Mouse (Mus musculus) hindbrain, embryonic 10.5 days (tissue): ENCODE data around the gene Ap1s1. TPM values are rescaled to one million over a fixed set of nuclear protein-coding genes. Genes with fewer than 3 reads are reported as not detected.

Experiments
- DNase-seq: peaks from one replicate; pipeline ENCODE4 v3.0.0-alpha.2; 2017; ENCODE audit warnings: low spot score
- H3K27ac ChIP-seq: fragments of 300-500 bp; sonication (generic); 2 replicates; pipeline ENCODE4 v1.5.1; 2016; ENCODE audit warnings: mild to moderate bottlenecking, moderate library complexity
- H3K27me3 ChIP-seq: fragments of 300-500 bp; sonication (generic); 2 replicates; pipeline ENCODE4 v1.6.1; 2016; ENCODE audit warnings: mild to moderate bottlenecking; ENCODE audit not compliant: poor library complexity, insufficient read depth, severe bottlenecking
- H3K36me3 ChIP-seq: fragments of 300-500 bp; sonication (generic); 2 replicates; pipeline ENCODE4 v1.6.1; 2016; ENCODE audit warnings: mild to moderate bottlenecking, moderate library complexity
- H3K4me1 ChIP-seq: fragments of 300-500 bp; sonication (generic); replicated peaks from 2 replicates; pipeline ENCODE4 v1.6.1; 2016; ENCODE audit warnings: mild to moderate bottlenecking
- H3K4me3 ChIP-seq: fragments of 300-500 bp; sonication (generic); 2 replicates; pipeline ENCODE4 v1.5.1; 2016; ENCODE audit warnings: mild to moderate bottlenecking, moderate library complexity
- H3K9me3 ChIP-seq: fragments of 300-500 bp; sonication (generic); 2 replicates; pipeline ENCODE4 v1.6.1; 2016; ENCODE audit warnings: mild to moderate bottlenecking, moderate library complexity
- WGBS: fragments of 180-500 bp; shearing (Covaris S2); methylation state at CpG from one replicate; pipeline ENCODE4 v1.1.7; 2016; 5-methylcytosine and 5-hydroxymethylcytosine counted together
- polyA plus RNA-seq: library from polyadenylated mRNA; unstranded; fragments of >200 nt; fragmentation: Nextera tagmentation; extraction: Ambion mirVana; gene quantifications from 2 replicates; pipeline ENCODE4 v1.2.1, GENCODE M21; 2016

The Ap1s1 gene
- polyA plus RNA-seq, 1 experiment from 2014 or later, result 232 TPM

- Histone ChIP-seq H3K27ac (peak overlapping the region; percentile 50; the same call in 1 of the 2 replicates), H3K36me3 (no peaks in the 10 kb centered on the region), H3K4me3 (no peak overlapping the region), H3K9me3 (no peaks in the 10 kb centered on the region), H3K4me1 (peaks cover 45% of the 10 kb centered on the region), H3K27me3 (no peaks in the 10 kb centered on the region)
- 31% methylated on average over 12 of the region's 12 CpGs for WGBS
- peak; percentile 25 for DNase-seq
Observed at GRCm38 (mm10) chr5:137076191-137076930, 30.4 kb upstream of the Ap1s1 start.

GRCm38 (mm10) chr5:137075726-137076125 is 29.8 kb upstream of the Ap1s1 start:
- H3K4me3 ChIP-seq, result no peak overlapping the region
- no peaks in the 10 kb centered on the region for H3K9me3 ChIP-seq
- 0 out of 2 replicates have a peak overlapping the region, but pooled peaks have one; percentile 50 for H3K27ac ChIP-seq
- H3K4me1 ChIP-seq, result peaks cover 43% of the 10 kb centered on the region
- no peaks in the 10 kb centered on the region for H3K27me3 ChIP-seq
- H3K36me3 ChIP-seq, result no peaks in the 10 kb centered on the region
- WGBS, result 63% methylated on average over 6 of the region's 6 CpGs
- no peak for DNase-seq

GRCm38 (mm10) chr5:137074191-137074651 is 28.3 kb upstream of the Ap1s1 start:
- Histone ChIP-seq H3K27ac (0 out of 2 replicates have a peak overlapping the region, but pooled peaks have one; percentile 24), H3K9me3 (no peaks in the 10 kb centered on the region), H3K4me3 (no peak overlapping the region), H3K27me3 (no peaks in the 10 kb centered on the region), H3K4me1 (peaks cover 34% of the 10 kb centered on the region), H3K36me3 (no peaks in the 10 kb centered on the region)
- DNase-seq, result no peak
- 25% methylated on average over 6 of the region's 6 CpGs for WGBS

GRCm38 (mm10) chr5:137073141-137073540 is 27.2 kb upstream of the Ap1s1 start:
- Histone ChIP-seq H3K4me1 (peaks cover 34% of the 10 kb centered on the region), H3K27me3 (no peaks in the 10 kb centered on the region), H3K9me3 (no peaks in the 10 kb centered on the region), H3K36me3 (no peaks in the 10 kb centered on the region), H3K4me3 (no peak overlapping the region), H3K27ac (no peak overlapping the region)
- DNase-seq, result no peak
- WGBS, result 90% methylated on average over 8 of the region's 8 CpGs

GRCm38 (mm10) chr5:137072079-137072960 is 26.4 kb upstream of the Ap1s1 start, which contains the start of gene Serpine1:
TSS of gene Serpine1 (minus strand) at chr5:137072268.
- H3K9me3 ChIP-seq, result no peaks in the 10 kb centered on the region
- 20% methylated on average over 23 of the region's 23 CpGs for WGBS
- no peaks in the 10 kb centered on the region for H3K36me3 ChIP-seq
- H3K27ac ChIP-seq, result peak within 1 kb of the TSS; percentile 57
- peak; percentile 68 for DNase-seq
- H3K27me3 ChIP-seq, result no peaks in the 10 kb centered on the region
- H3K4me3 ChIP-seq, result peak within 1 kb of the TSS; percentile 45
- H3K4me1 ChIP-seq, result peaks cover 34% of the 10 kb centered on the region

GRCm38 (mm10) chr5:137070881-137071605 is 25.1 kb upstream of the Ap1s1 start:
- Histone ChIP-seq H3K27ac (no peak overlapping the region), H3K27me3 (no peaks in the 10 kb centered on the region), H3K4me3 (no peak overlapping the region), H3K4me1 (peaks cover 26% of the 10 kb centered on the region), H3K36me3 (no peaks in the 10 kb centered on the region), H3K9me3 (no peaks in the 10 kb centered on the region)
- DNase-seq, result no peak
- 86% methylated on average over 19 of the region's 19 CpGs for WGBS

- DNase-seq, result no peak
- Histone ChIP-seq H3K27me3 (no peaks in the 10 kb centered on the region), H3K36me3 (no peaks in the 10 kb centered on the region), H3K9me3 (no peaks in the 10 kb centered on the region), H3K4me1 (peaks cover 11% of the 10 kb centered on the region), H3K27ac (no peak overlapping the region), H3K4me3 (no peak overlapping the region)
- WGBS, result 78% methylated on average over 4 of the region's 4 CpGs
Observed at GRCm38 (mm10) chr5:137068711-137069110, 22.8 kb upstream of the Ap1s1 start.

- WGBS, result 80% methylated on average over 8 of the region's 8 CpGs
- H3K36me3 ChIP-seq, result no peaks in the 10 kb centered on the region
- no peaks in the 10 kb centered on the region for H3K9me3 ChIP-seq
- H3K4me3 ChIP-seq, result no peak overlapping the region
- H3K4me1 ChIP-seq, result no peaks in the 10 kb centered on the region; the same call in 1 of the 2 replicates
- no peak for DNase-seq
- H3K27ac ChIP-seq, result no peak overlapping the region
- no peaks in the 10 kb centered on the region for H3K27me3 ChIP-seq
Observed at GRCm38 (mm10) chr5:137065923-137066322, 20.0 kb upstream of the Ap1s1 start.

GRCm38 (mm10) chr5:137065454-137065853 is 19.5 kb upstream of the Ap1s1 start:
- no peak overlapping the region for H3K27ac ChIP-seq
- H3K4me1 ChIP-seq, result no peaks in the 10 kb centered on the region; the same call in 1 of the 2 replicates
- no peaks in the 10 kb centered on the region for H3K9me3 ChIP-seq
- no peak for DNase-seq
- no peak overlapping the region for H3K4me3 ChIP-seq
- no peaks in the 10 kb centered on the region for H3K36me3 ChIP-seq
- 67% methylated on average over 6 of the region's 6 CpGs for whole genome bisulfite sequencing
- H3K27me3 ChIP-seq, result no peaks in the 10 kb centered on the region

- WGBS, result 91% methylated on average over 5 of the region's 5 CpGs
- Histone ChIP-seq H3K9me3 (no peaks in the 10 kb centered on the region), H3K4me3 (no peak overlapping the region), H3K27me3 (no peaks in the 10 kb centered on the region), H3K4me1 (no peaks in the 10 kb centered on the region; the same call in 1 of the 2 replicates), H3K27ac (no peak overlapping the region), H3K36me3 (no peaks in the 10 kb centered on the region)
- no peak for DNase-seq
Observed at GRCm38 (mm10) chr5:137062601-137063000, 16.7 kb upstream of the Ap1s1 start.

GRCm38 (mm10) chr5:137061809-137062481 is 16.0 kb upstream of the Ap1s1 start:
- no peaks in the 10 kb centered on the region for H3K9me3 ChIP-seq
- peak; percentile 18 for DNase-seq
- no peak overlapping the region for H3K4me3 ChIP-seq
- H3K27me3 ChIP-seq, result no peaks in the 10 kb centered on the region
- H3K4me1 ChIP-seq, result no peaks in the 10 kb centered on the region; the same call in 1 of the 2 replicates
- H3K27ac ChIP-seq, result no peak overlapping the region
- no peaks in the 10 kb centered on the region for H3K36me3 ChIP-seq
- WGBS, result 27% methylated on average over 12 of the region's 12 CpGs

GRCm38 (mm10) chr5:137054873-137055272 is 8.9 kb upstream of the Ap1s1 start:
- WGBS, result 88% methylated on average over 5 of the region's 5 CpGs
- no peaks in the 10 kb centered on the region for H3K4me1 ChIP-seq
- no peak overlapping the region for H3K4me3 ChIP-seq
- H3K36me3 ChIP-seq, result no peaks in the 10 kb centered on the region
- no peaks in the 10 kb centered on the region for H3K9me3 ChIP-seq
- no peaks in the 10 kb centered on the region for H3K27me3 ChIP-seq
- DNase-seq, result no peak
- H3K27ac ChIP-seq, result no peak overlapping the region
